Mouse (Mus musculus) mammary gland, adult 2 months (tissue): ENCODE results near the gene Cldn34c4. TPM values are rescaled to one million over a fixed set of nuclear protein-coding genes. Genes with fewer than 3 reads are reported as not detected.

Experiments
- polyA plus RNA-seq: library from polyadenylated mRNA; depleted of rRNA; stranded (reverse); fragments of >200 nt; gene quantifications from 2 replicates; pipeline ENCODE4 v1.2.3, GENCODE M21; 2012; ENCODE audit warnings: low replicate concordance; rRNA removed

The Cldn34c4 gene
- not detected in 2 replicates for polyA plus RNA-seq

DNA sequence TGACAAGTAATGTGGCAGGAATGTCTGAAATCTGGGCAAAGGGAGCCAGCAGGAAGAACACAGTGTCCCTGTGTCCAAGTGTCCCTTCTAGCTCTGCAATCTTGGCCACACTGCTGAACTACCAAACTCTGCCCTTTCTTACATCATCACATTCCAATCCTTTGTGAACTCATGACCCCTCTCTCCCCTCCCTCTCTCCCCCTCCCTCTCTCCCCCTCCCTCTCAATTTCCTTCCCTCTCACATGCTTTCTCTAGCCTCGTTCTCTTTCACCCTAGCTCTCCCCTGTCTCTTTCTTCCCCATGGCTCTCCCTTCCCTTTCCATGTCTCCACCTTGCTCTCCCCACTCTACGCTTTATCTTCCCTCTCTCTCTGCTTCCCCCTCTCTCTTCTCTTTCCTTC, at the start of gene Cldn34c4:
Gene Cldn34c4, minus strand, starts transcription at position 101 of the 400 bp plus-strand sequence.

